Mouse (Mus musculus) megakaryocyte-erythroid progenitor cell, adult 5-6 weeks (primary cell): ENCODE measurements at regions not wholly inside any gene's neighbourhood (a gene's known extent, or its start where the extent isn't known, plus 50 kb on each side); places are given as distances from the start of the nearest gene placed in this dataset.
A peak's percentile ranks its signal among the peaks of the same experiment; 100 is the strongest.

Experiments
- ATAC-seq: replicated peaks from 2 replicates; pipeline ENCODE4 v1.8.0; 2016; ENCODE audit warnings: mild to moderate bottlenecking, inconsistent platforms; ENCODE audit not compliant: severe bottlenecking, poor library complexity, low FRiP score, low TSS enrichment

GRCm38 (mm10) chr11:48605223-48605824, 194.8 kb upstream of the Rack1 start:
- ATAC-seq, result no peak

DNA sequence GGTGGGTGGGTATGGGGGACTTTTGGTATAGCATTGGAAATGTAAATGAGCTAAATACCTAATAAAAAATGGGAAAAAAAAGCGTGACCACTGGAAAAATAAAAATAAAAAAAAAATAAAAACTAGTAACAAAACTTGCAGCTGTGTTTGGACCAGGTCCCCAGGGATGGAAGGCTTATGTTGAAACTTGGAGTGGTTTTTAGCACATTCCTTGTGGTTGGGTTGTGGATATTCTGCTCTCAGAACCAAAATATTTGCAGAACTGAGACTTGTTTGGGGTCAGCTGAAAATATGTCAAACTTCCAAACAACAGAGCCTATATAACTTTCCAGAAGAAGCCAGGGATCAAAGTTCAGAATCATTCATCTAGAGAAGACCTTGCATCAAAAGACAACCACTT, 199.0 kb upstream of the Rack1 start:
- ATAC-seq, result no peak

- ATAC-seq, result no peak
These were observed 200.5 kb upstream of the Rack1 start for GRCm38 (mm10) chr11:48599573-48600127.

DNA sequence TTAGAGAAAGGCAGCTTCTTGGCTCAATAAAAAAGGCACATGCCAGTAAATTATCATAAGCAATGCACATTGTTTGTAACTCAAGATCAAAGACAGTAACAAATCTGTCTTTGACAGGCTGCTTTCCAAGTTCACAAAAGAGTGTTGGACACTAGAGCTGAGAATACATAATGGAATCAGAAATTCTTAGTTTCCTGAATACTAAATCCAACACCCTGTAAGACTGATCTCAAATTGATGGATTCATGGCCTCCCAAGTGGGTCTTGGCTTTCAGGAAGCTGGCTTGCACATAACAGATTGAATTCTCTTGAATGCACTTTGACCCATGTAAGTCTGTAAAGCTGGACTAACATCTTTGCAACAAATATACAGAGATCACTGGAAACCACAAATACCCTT, 201.1 kb upstream of the Rack1 start:
- no peak for ATAC-seq

DNA sequence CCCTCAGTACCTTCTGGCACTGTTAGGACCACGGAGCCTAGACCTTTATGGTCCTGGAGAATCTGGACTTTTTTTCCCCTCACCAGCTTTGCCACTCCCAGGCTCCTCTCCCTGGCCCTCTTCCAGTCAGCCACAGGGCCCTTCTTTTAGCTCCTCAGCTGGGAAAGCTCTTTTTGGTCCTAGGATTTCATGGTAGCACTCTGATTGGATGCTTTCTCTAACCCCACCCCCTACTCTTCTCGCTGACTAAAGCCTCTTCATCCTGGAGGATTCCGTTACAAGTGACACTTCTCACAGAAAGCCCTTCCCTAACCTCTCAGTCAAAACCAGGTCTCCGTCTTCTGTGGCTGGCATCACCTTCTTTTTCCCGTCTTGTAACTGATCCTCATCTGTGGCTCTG, 205.7 kb upstream of the Rack1 start:
- ATAC-seq, result no peak

DNA sequence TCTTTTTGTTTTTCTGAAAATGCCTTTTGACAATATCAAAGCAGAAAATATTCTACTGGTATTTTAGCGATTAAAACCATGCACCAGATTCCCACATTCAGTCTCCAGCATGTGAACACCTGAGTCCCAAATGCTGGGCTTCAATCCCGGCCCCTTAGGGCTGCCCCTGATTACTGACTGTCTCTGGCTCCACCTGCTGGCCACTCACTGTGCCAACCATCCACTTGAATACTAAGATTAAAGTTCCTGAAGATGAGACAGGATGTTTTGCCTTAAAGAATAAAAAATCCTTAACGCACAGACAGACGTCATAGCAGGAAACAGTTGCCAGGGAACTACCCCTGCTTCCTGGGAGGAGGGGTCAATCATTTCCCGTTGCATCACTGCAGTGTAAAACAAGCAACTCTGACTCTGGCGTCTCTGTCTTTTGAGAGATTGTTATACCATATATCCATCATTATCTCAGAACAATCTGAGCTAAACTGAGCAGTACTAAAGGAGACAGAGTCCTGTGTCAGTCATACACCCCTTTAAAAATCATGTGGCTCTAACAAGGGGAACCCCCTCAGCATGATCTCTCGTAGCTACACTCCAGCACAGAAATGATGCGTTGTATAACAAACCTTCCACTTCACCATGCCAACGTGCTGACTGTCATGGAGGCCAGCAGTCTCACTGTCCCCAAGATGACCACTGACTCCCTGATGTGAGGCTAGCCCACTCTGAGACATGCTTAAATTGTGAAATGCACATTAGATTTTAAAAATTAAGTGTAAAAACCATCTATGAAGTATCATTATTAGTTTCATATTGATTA, 211.1 kb upstream of the Rack1 start:
- ATAC-seq, result 0 out of 2 replicates have a peak, but pooled peaks have one; percentile 57

GRCm38 (mm10) chr11:48568769-48569168, 231.4 kb upstream of the Rack1 start:
- no peak for ATAC-seq

- no peak for ATAC-seq
These were observed 232.3 kb upstream of the Rack1 start for GRCm38 (mm10) chr11:48567583-48568562.

DNA sequence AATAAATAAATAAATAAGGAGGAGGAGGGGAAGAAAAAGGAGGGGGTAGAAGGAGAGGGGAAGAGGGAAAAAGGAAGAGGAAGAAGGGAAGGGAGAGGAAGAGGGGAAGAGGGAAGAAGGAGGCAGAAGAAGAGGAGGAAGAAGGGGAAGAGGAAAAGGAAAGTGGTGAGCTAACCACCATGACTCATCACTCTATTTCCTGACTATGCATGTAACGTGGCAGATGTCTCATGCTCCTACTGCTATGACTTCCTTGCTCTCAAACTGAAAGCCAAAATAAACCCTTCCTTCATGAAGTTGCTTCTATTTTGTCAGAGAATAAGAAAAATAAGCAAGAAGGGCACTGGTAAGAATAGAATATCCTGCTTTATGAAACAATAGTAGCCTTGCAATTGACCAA, 242.1 kb upstream of the Rack1 start:
- no peak for ATAC-seq

- no peak for ATAC-seq
These were observed 248.1 kb upstream of the Rack1 start for GRCm38 (mm10) chr11:48552006-48552405.

DNA sequence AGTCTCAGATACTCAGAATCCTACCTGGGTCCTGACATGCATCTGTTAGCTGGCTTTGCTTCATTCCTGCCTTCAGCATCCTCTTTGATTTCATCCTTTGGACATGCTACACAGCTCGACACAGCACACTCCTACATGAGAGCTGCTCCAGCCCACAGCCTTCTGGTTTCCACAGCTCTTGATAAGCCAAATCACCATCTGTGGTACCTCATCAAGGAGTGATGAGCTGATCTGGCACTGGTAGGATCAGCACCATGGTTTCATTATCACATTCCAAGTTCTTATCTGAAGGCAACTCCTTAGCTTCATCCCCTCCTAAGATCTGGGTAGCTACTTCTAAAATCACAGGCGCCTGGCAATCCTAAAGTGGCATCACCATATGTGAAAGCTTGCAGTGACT, 248.9 kb upstream of the Rack1 start:
- no peak for ATAC-seq

- no peak for ATAC-seq
These were observed 273.8 kb upstream of the Rack1 start for GRCm38 (mm10) chr11:48526316-48526715.

DNA sequence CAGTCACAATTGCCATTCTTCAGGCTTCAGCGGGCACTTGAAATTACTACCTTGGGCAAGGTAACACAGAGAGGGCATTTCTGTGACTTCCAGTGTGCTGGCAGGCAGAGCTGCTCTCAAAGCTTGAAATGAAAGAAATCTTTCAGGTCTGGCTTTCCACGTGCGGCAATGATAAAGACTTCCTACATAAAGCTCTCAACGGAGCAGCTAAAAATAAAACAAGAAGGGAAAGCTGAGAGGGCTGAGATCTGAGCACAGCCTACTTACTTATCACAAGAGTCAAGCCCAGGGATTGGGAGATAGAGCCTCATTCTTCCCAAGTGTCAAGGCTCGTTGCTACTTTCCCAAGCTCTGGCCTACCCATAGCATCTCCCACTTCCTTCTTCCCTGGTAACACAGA, 274.6 kb upstream of the Rack1 start:
- ATAC-seq, result no peak

DNA sequence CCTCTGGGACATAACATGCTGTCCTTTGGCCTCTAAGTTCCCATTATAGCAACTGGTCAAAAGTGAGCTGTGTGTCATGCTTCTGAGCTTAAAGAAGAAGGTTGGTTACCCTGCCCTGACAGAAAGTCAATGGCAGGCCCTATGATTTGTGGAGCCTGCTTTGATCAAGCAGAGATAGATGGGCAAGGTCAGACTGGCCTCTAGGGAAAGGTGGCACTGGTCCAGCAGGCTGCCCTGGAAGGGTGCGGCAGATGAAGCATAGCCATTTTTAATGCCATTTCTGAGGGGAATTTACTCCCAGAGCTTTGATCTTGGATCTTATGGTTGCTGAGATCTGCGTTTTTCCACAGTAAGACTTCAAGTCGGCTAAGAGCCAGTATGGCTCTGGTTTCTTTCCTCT, 293.2 kb upstream of the Rack1 start:
- ATAC-seq, result no peak

DNA sequence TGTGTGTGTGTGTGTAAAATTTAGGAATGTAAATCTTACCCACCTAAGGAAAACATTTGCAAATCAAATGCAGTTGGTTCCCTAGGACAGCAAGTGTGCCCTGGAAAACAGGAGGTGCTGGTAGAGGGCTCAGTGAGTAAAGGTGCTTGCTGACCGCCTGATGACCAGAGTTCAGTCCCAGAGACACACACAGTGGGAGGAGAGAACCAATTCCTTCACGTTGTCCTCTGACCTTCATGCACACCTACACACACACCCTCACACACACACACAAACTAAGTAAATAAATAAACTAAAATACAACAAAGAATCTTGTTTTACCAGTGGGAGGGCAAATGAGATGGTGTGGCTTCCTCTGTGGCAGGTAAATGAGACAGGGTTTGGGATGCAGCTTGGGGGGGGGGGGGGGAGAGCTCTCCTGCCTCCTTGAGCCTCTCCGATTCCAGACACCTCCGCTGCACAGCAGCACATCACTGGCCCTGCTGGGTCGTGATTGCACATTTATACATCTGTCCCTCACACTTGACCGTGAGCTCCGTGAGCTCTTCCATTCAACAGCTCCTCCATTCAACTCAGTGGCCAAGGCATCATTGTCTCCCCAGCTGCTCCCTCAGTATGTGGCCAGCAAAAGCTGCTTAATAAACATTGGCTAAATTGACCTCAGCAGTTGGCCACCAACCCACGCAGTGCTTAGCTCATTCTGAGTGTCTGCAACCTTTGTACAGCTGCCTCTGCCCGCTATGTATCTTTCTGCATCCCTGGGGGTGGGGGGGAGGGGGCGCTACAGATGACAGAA, 297.9 kb upstream of the Rack1 start:
- ATAC-seq, result no peak

DNA sequence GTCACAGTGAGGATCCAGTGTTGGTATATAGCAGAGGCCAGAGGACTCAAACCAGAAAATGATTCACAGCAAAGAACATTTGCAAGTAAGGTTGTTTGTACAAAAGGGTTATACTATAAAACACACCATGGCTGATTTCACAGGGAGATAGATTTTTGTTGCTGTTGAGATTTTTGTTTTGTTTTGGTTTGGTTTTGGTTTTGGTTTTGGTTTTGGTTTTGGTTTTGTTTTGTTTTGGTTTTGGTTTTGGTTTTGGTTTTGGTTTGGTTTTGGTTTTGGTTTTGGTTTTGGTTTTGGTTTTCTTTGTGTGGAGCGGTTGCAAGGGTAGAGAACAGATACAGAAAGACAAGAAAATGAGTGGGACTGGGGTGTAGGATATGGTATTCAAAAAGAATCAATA, 301.1 kb upstream of the Rack1 start:
- no peak for ATAC-seq

GRCm38 (mm10) chr11:48488308-48488707, 311.8 kb upstream of the Rack1 start:
- ATAC-seq, result no peak

DNA sequence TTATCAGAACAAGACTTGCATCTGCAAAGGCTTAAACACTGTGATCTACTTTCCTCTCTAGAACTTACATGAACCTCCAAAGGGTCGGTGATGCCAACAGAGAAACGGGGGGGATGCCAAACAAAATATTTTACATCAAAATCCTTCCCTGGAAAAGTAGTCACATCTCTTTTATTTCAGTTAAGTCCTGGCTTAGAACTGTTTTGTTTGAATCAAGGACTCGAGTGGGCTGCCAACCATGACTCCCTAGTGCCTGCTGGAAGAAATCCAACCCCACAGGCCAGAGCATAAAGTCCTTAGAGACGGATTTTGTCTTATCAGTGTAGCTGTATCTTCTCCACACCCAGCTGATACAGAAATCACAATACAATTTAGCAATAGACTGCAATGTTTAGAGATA, 336.1 kb upstream of the Rack1 start:
- no peak for ATAC-seq

GRCm38 (mm10) chr11:48449883-48450282, 350.2 kb upstream of the Rack1 start:
- ATAC-seq, result no peak
